Mouse (Mus musculus) bone marrow, adult 2 months (tissue): ENCODE data around the gene G6pc.

Experiments used
- CTCF ChIP-seq: fragments of 200-500 bp; IDR thresholded peaks from 2 replicates; pipeline ENCODE4 v1.5.1; 2011; ENCODE audit warnings: low read length, control low read depth; ENCODE audit not compliant: control insufficient read depth, insufficient read depth
- POLR2A ChIP-seq: fragments of 200-500 bp; IDR thresholded peaks from 2 replicates; pipeline ENCODE4 v1.6.1; 2011; ENCODE audit warnings: low read depth, mild to moderate bottlenecking, control low read depth, low read length, borderline replicate concordance; ENCODE audit not compliant: control insufficient read depth

DNA sequence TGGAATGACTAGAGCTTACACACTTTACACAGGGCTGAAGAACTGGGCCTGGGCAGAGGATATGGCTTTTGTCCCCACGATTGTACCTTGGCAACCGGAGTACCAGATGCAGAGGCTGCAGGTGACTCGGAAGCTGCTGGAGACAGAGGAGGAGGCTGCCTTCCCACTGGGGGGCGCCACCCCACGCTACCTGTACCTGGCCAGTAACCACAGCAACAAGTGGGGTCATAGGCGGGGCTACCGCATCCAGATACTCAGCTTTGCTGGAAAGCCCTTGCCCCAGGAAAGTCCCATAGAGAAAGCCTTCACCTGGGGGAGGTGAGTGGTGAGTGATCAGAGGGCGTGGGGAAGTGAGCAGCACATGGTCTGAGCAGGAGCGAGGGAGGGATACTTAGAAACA is 31.7 kb upstream of the G6pc start:
- TF ChIP-seq CTCF (0 out of 2 replicates have a peak, but pooled peaks have one; percentile 8), POLR2A (no peak)
